Mouse (Mus musculus): ENCODE measurements around the gene Nup160. TPM values are rescaled to one million over a fixed set of nuclear protein-coding genes. Genes with fewer than 3 reads are reported as not detected.

The Nup160 gene
- total RNA-seq (2022) = 10 to 100 TPM; 17.8 to 27.1 (median 22.5) TPM

DNA sequence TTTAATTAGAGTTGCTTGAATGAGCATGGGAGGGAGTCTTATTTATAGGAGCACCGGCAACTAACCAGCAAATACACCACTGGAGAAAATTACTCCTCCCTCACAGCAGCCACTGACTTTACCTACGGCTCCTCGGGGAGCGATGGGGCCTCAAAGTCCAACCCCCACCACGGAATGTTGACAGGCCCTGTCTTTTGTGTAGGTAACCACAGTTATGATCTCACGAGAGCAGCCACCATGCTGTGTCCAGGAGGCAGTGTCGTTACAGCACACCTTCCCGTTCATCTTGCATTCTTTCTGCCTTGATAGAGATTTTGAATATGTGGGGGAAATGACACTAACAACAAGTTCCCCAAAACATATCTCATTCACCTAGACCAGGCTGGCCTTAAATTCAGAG, at the start of gene Nup160:
TSS of gene Nup160 (plus strand) at position 209 of the 400 bp plus-strand sequence.
- DNase-seq (ENCODE audit: low spot score in 2 of 2) = no peak

DNA sequence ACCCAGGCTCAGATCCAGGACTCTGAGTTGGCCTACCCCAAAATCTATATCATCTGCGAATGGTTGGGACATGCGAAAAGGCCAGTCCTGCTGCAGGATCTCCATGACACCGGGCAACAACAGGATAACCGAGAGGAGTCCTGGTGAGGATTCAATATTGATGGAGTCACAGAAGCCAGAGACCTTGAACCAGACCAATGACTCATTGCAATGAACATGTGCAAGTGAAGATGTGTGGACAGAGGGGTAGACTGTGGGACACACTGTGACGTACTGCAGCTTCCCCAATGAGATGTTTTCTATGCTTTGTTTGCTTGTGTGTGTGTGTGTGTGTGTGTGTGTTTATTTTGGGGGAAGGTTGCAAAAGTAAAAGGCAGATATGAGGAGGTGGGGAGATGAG, 48.8 kb upstream of the Nup160 start:
- no peak for DNase-seq (ENCODE audit: low spot score in 2 of 2)

DNA sequence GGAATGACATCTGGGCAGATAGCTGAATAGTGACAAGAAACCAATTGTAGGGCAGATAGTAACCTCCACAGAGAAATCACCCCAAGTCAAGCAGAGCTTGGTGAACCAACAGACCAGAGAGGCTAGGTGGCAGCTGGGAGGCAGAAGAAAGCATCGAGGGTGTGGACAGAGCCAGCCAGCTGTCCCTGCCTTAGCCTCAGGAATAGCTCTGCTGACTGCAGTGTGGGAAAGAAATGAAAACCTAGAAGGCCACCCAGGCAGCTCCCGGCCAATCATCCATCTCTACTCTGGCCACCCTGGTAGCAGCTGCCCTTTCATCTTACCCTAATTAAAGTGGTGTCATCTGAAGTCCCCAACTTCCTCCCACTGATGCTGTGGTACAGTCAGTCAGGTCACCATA, 47.5 kb upstream of the Nup160 start:
- DNase-seq (ENCODE audit: low spot score in 2 of 2) = no peak

DNA sequence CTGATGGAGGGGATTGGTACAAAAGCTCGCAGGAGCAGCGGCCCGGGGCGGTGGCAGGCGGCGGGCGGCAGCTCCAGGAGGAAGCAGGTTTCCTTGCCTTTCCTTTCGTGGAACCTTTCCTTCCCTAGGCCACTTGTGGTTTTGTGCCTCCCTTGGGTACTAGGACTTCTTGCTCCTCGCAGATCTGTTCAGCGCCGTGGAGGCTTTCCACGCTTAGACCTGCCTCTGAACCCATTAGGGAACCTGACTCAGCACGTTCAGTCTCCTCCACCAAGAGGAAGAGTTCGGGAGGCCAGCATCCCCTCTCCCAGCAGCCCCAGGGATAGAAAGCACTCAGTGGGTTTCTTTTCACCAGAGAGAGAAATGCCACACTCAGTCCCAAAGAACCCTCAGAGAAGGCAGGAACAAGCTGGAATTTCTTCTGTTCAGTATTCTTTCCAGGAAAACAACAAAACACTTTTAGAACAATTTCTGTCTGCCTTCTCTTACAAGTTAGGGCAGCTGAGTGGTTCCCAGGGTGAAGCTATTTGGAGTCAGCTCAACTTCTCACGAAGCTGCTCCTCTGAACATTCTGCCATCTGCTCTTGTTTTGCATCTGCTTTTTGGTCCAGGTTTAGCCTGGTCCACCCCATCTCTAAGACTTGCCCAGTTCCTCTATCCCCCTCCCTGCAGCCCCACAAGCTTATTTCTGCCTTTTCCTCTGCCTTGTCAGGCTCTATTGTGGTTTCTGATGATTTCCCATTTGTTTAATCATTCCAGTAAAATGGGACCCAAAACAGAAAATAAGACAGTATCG, 44.9 kb upstream of the Nup160 start:
- DNase-seq (ENCODE audit: low spot score in 2 of 2) = no peak

DNA sequence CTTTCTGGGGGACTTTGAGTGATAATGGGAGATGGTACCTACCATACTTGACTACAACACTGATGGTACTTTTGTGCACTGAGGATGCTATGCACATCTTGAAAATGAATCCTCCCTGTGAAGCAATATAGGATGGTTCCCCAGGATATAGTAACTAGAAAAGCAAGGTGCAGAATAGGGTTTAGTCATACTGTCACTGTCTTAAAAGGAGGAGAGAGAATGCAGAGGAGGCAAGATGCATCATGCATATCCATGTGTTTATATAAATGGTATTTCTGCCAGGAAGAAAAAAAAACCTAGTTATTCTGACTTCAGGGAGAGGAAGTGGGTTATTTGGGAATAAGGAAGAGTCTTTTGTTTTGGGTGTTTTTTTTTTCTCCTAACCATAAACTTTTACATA, 42.3 kb upstream of the Nup160 start:
- DNase-seq (ENCODE audit: low spot score in 2 of 2) = no peak

DNA sequence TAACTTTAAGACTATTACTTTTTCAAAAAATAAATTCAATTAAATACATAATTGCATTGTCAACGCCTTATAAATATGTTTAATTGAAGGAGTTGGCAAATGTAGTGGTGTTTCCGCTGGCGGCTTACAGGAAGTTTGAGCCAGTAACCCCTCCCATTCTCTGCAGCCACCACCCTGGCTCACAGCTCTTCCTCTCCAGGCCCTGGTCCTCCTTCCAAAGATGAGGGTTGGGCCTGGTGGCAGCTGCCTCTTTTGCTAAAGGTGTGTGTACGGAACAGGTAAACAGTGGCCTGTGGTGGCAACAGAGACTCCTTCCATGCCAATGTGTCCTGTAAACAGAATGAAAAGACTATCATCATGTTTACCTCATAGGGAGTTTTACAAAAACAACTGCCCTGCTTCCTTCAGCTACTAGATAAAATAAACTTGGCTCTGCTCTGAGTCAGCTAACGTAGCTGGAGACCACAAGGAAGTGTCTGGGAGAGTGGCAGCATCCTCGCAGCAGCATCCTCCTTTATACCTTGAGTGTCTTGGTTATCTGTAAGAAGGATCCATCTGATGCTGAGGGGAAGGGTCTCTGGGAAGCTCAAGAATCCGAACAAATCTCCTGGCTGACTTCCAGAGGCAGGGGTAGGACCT, 41.8 kb upstream of the Nup160 start:
- DNase-seq (ENCODE audit: low spot score in 2 of 2) = no peak

DNA sequence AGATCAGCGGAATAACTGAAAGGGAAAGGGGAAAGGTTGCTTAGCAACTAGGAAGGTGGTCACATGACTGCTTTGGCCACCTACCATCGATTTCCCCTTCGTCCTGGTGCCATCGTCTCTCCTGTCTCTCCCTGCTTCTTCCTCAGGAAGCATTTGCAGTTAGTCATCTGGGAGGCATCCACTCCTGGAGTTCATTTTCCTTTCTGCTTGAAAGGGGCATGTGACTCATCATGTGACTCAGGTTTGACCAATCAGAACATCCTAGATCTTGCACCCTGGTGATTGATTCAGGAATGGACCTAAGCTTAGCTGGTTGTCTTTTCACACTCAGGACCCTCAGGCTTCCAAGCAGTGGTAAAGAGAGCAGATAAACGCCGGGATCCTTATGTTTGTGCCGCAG, 40.2 kb upstream of the Nup160 start:
- no peak for DNase-seq (ENCODE audit: low spot score in 2 of 2)

DNA sequence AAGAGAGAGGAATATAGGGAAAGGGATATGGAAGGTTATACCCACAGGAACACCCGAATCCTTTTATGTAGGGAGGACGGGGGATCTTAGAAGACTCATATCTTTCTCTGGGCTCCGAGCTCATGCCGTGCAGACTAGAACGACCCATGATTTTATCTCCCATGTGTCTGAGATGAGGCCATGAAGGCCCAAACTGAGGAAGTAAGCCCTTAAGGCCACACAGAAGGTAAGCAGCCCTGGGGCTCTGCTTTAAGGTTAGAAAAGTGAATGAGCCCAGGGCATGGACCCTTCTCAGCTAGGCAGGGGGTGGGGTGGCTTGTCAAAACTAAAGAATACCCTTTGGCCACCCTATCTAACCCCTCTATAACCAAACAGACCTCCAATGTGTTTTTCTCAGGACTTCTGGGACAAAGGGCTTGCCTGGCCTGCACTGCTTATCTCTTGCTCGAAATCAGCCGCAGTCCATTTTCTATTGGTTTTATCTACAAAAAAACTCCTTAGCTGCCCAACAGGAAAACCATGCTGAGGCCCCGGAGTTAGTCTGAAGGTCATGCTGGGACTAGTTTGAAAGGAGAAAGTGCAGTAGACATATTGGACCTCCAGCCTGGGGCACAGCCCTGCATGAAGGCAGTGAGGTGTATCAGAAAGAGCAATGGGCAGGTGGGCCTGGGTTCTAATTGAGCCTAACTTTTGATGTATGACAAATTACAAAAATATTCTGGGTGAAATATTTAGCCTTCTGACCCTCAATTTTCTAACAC, 37.8 kb upstream of the Nup160 start:
- DNase-seq (ENCODE audit: low spot score in 2 of 2) = no peak

DNA sequence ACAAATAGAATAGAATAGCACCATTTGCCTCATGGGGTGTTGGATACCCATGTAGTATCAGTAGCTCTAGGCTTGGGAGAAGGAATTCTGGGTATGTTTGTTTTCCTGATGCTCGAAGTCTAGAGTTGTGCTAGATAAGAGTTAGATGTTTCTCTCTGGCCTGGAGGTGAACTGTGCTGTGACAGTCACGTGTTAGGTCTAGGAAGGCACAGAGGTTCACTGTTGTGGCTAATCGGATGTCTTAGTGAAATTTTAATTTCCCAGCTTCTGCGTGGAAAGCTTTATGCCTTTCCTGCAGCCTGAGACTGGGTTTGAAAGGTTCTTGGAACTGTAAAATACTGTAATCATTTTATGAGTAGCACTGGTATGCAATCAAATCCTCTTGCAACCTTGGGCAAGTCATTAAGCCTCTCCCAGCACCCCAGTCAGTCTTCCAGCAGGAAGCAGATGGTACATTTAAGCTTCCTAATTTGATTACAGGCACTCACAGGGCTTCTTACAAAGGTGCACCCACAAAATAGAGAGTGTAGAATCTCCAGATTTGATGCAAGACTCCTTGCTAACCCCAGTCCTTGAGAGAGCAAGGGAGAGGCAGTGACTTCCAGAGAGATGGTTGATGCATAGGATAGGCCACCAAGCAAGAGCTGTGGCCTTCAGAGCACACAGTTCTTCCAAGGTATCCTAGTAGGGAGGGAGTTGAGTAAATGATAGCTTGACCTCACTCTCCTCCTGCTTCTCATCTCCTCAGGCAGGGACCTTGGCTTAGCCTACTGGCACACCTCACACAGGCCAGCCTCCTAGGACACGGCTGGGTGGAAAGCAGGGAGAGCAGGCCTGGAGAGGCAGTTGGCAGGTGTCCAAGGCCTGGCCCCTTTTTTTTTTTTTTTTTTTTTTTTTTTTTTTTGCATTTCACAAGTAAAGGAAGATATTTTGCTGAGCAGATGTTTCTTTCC, 37.0 kb upstream of the Nup160 start:
- DNase-seq (ENCODE audit: low spot score in 2 of 2) = no peak

DNA sequence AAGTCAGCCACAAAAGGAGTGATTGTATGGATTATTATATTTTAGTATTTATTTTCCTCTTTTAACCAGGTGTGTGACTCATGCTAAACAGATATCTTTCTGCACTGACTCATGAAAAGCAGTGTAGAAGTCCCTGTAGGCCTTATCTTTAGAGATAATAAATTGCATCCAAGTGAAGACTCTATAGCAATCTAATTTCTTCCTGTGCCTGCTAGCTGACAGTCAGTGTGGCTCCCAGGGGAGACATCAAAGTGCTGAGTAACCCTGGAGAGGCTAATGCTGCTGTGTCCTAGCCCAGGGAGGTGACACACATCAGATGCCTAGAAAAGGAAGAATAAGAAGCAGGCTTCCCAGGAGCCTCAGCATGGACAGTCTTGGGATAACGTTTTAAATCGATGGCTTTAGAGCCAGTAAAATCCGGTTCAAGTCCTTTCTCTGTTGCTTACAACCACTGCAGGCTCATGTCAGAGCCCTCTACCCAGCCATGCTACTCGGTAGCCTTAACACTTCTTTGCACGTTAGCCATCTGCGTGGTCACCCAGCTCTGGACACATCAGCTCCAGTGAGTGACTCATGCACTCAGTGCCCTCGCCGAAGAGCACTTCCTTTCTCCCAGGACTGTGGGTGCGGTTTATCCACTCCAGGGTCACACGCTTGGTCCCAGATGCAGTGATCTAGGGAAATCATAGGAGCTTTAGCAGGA, 35.9 kb upstream of the Nup160 start:
- DNase-seq (ENCODE audit: low spot score in 2 of 2) = no peak

DNA sequence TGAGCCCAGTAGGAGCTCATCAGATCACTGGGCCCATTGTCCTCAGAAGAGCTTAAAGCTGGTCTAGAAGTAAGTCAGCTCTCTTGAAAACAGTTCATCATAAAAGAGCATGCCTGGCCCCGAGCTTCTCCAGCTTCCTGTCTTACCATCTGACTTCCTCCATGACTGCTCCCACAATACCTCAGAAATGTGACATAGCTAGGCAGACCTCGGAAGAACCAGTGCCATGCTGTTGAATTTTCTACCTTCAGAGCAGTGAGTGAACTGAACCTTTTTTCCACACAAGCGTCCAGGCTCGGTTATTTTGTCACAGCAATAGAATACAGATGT, 35.3 kb upstream of the Nup160 start:
- DNase-seq (ENCODE audit: low spot score in 2 of 2) = no peak

DNA sequence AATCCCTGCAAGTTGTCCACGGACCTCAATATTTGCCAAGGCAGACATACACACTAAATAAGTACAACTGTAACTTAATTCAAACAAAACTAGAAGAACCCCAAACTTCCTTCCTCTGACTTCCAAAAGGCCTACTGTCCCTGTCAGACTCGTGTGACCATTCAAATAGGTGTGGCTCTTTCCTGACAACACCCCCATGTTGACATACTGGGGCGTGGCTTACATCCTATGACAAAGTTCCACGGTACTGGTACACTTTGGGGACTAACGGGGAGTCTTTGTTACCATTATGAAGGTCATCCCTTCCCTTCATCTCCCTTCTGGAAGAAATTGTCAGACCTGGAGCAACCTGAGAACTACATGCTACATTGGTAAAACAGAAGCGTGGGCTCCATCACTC, 29.9 kb upstream of the Nup160 start:
- no peak for DNase-seq (ENCODE audit: low spot score in 2 of 2)

DNA sequence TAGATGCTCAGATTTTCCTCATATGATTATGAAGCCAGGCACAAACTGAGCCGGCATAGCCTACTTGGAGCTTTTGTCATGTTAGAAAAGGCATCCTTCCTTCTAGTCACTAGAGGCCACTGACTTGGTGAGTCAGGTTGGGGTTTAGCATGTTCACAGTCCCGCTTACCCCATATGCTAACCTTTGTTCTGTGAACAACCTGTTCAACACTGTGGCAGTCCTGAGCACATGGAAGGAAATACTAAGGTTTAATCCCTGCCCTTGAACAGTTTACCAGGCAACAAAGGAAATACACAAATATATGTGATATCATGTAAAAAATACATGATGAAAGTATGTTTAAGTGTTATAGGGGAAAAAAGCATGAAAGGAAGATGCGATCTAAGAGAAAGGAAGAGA, 27.6 kb upstream of the Nup160 start:
- DNase-seq (ENCODE audit: low spot score in 2 of 2) = no peak

DNA sequence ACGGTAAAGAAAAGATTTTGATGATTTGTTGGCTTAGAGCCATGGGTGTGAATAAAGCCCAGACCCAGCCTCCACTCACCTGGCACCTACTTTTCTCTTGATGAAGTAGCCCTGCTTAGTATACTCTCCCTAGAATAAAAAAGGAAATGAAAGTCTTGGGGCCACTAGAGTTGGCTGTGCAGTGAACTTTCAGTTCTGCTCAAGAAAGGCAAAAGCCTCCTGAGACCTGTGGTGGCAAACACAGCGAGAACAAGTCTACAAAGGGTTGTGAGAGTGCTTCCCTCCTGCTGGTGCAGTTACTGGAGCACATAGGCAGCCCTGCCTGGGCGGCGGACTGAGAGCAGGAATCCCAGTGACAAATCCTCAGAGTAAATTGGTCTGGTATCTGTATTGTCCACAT, 27.1 kb upstream of the Nup160 start:
- DNase-seq (ENCODE audit: low spot score in 2 of 2) = no peak

DNA sequence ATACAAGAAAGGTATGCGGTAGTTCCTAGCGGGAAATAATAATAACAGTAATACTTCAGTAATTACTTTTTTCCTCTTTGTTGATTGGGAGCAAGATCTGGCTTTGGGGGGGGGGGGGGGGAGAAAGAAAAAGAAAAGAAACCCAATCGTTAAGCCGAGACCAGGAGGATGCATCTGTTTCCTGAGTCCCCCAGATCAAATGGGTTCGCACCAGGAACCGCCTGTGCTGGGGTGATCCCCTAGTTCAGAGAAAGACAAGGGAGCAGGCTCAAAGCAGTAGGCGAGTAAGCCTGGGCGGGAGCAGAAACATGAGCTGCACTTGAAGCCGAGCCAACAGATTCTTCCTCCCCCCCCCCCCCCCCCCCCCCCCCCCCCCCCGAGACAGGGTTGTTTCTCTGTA, 24.9 kb upstream of the Nup160 start:
- no peak for DNase-seq (ENCODE audit: low spot score in 2 of 2)

DNA sequence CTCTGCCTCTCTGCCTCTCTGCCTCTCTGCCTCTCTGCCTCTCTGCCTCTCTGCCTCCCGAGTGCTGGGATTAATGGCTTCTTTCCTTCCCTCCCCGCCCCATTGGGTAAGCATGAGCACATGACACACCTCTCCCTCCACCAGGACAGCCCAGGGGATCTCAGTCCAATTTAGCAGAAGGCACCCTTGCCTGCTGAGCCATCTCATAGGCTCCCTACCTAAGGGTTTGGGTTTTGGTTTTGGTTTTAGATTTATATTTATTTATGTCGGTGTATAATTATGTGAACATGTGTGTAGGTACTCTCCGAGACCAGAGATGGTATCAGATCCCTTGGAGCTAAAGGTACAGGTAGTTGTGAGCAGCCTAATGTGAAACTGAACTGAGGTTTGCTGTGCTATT, 24.0 kb upstream of the Nup160 start:
- DNase-seq (ENCODE audit: low spot score in 2 of 2) = no peak

DNA sequence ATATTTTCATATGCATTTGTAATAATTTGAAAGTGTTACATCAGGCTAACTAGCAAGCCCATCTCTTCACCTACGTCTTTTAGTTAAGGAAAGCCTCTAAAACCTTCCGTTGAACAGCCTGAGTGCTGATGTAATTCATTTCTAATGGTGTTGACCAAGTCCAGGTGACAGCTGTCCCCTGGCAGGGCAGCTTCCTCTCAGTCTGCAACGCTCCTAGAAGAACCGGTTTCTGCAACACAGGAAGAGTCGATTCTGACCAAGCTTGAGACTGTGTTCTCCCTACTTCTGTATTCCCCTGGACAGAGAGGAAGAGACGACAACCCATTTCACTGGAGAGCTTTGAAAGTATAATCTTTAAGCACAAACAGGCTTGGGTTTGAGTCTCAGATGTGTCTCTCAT, 21.6 kb upstream of the Nup160 start:
- no peak for DNase-seq (ENCODE audit: low spot score in 2 of 2)

DNA sequence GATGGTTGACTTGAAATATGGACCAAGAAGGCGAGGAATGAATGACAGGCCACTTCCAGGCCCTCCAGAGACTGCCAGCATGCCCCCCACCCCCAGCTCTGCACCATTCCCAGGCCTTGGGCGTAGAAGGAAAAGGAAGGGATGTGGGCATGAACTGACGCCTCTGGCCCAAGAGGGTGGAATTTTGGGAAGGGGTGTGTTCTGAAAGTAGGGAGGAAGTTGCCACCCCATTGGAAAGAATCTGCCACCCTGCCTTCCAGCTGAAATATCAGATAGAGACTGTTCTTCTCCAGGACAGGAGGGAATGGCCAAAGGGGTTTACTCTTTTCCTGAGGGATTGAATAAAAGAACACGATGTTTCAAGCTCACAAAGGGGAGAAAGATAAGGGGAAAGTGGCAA, 18.4 kb upstream of the Nup160 start:
- no peak for DNase-seq (ENCODE audit: low spot score in 2 of 2)

DNA sequence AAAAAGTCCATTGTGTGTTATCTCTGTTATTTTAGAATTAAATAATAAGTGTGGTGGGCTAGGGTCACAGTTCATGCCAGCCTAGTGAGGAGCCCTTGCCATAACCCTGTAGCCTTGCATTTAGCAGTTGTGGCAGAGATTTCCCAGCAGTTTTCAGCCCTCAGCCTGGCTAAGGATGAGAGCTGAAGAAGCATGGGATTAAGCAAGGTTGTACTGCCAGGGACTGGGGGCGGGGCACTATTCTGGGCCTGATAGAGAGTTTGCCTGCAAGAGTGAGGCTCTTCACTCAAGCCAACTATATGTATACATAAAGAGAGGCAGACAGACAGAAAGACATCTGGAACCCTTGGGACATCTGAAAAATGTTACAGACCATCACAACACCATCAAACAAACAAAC, 18.0 kb upstream of the Nup160 start:
- DNase-seq (ENCODE audit: low spot score in 2 of 2) = no peak

DNA sequence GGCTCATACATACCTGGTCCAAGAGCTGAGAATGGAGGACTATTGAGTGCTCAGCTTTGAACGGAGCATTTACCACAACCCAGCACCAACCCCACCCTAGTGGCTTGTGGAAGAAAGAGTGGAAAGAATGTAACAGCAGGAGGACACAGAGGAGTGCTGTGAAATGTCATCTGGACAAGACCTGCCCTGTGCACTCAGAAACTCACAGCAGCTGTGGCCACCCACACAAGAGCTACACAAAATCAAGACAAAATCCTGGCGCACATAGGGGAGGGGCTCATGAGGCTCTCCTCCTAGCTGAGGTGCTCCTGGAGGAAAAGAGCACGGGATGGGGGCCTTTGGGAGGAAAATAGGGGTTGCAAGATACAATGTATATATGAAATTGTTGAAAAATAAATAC, 17.4 kb upstream of the Nup160 start:
- no peak for DNase-seq (ENCODE audit: low spot score in 2 of 2)

DNA sequence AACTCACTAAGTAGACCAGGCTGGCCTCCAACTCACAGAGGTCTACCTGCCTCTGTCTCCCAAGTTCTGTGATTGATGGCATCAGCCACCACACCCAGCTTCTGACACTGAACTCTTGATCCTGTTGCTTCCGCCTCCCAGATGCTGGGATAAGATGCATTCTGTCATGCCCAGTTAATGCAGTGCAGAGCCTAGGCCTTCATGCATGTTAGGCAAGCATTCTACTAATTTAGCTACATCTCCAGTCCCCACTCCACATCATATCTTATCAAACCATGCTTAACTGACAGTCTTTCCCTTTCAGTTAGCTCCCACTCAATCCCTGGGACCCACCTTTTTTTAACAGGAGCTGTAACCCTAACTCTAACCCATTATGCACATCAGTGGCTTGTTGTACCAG, 16.1 kb upstream of the Nup160 start:
- no peak for DNase-seq (ENCODE audit: low spot score in 2 of 2)
